Mouse (Mus musculus) stomach, postnatal 0 days (tissue): Measurements from ENCODE around the gene Gpr37l1. TPM values are rescaled to one million over a fixed set of nuclear protein-coding genes. Genes with fewer than 3 reads are reported as not detected.

Experiments used
- ATAC-seq: fragments of 200-750 bp; cut with Nextera tagmentation; 2 replicates; pipeline ENCODE4 v1.8.0; 2017; ENCODE audit not compliant: low FRiP score, low TSS enrichment
- DNase-seq: peaks from one replicate; pipeline ENCODE4 v3.0.0-alpha.2; 2016; ENCODE audit warnings: low spot score
- H3K27ac ChIP-seq: fragments of 300-500 bp; sonication (generic); replicated peaks from 2 replicates; pipeline ENCODE4 v1.5.1; 2014; ENCODE audit warnings: mild to moderate bottlenecking, control low read depth
- H3K27me3 ChIP-seq: fragments of 300-500 bp; sonication (generic); 2 replicates; pipeline ENCODE4 v1.6.1; 2014; ENCODE audit warnings: low read length; ENCODE audit not compliant: control insufficient read depth, insufficient read depth
- H3K36me3 ChIP-seq: fragments of 300-500 bp; sonication (generic); 2 replicates; pipeline ENCODE4 v1.6.1; 2014; ENCODE audit warnings: low read length, mixed read lengths; ENCODE audit not compliant: control insufficient read depth, insufficient read depth
- H3K4me1 ChIP-seq: fragments of 300-500 bp; sonication (generic); replicated peaks from 2 replicates; pipeline ENCODE4 v1.6.1; 2014; ENCODE audit warnings: antibody characterized with exemption; ENCODE audit not compliant: control insufficient read depth, insufficient read depth
- H3K4me2 ChIP-seq: fragments of 300-500 bp; sonication (generic); replicated peaks from 2 replicates; pipeline ENCODE4 v1.6.1; 2014; ENCODE audit warnings: low read depth, mild to moderate bottlenecking, control low read depth, moderate library complexity
- H3K4me3 ChIP-seq: fragments of 300-500 bp; sonication (generic); 2 replicates; pipeline ENCODE4 v1.5.1; 2014; ENCODE audit warnings: low read depth, low read length, control low read depth
- H3K9ac ChIP-seq: fragments of 300-500 bp; sonication (generic); 2 replicates; pipeline ENCODE4 v1.6.1; 2014; ENCODE audit warnings: mild to moderate bottlenecking, low read length, control low read depth, mixed read lengths
- H3K9me3 ChIP-seq: fragments of 300-500 bp; sonication (generic); 2 replicates; pipeline ENCODE4 v1.6.1; 2016; ENCODE audit warnings: low read length; ENCODE audit not compliant: control insufficient read depth
- CTCF ChIP-seq: IDR thresholded peaks from 2 replicates; pipeline ENCODE4 v1.5.1; 2016; ENCODE audit warnings: antibody characterized with exemption, low read depth, mild to moderate bottlenecking, moderate library complexity
- EP300 ChIP-seq: optimal IDR thresholded peaks from 2 replicates; pipeline ENCODE3; 2016; ENCODE audit warnings: antibody characterized with exemption
- WGBS: fragments of 180-500 bp; shearing (Covaris S2); extraction: QIAGEN DNeasy Blood & Tissue Kit; methylation state at CpG from one replicate; pipeline ENCODE4 v1.1.7; 2014; 5-methylcytosine and 5-hydroxymethylcytosine counted together
- polyA plus RNA-seq: library from polyadenylated mRNA; unstranded; fragments of >200 nt; fragmentation: Nextera tagmentation; extraction: Ambion mirVana; gene quantifications from 2 replicates; pipeline ENCODE4 v1.2.1, GENCODE M21; 2015

Gene Gpr37l1
- polyA plus RNA-seq, result 3.1 and 3.4 TPM in 2 replicates

GRCm38 (mm10) chr1:135167435-135167834, at the start of gene Gpr37l1:
TSS of gene Gpr37l1 (minus strand) at chr1:135167681.
- no peaks in the 10 kb centered on the region for H3K36me3 ChIP-seq
- H3K27ac ChIP-seq, result no peak within 1 kb of the TSS
- no peaks in the 10 kb centered on the region for H3K4me1 ChIP-seq
- no peak within 1 kb of the TSS for H3K9ac ChIP-seq
- 72% methylated on average over 11 of the region's 11 CpGs for WGBS
- H3K27me3 ChIP-seq, result no peaks in the 10 kb centered on the region
- DNase-seq (no peak), ATAC-seq (peak; percentile 33; the same call in 1 of the 2 replicates)
- TF ChIP-seq EP300, result no peak
- peak; percentile 44 for TF ChIP-seq CTCF
- no peak within 1 kb of the TSS for H3K4me3 ChIP-seq
- H3K4me2 ChIP-seq, result no peak within 1 kb of the TSS
- H3K9me3 ChIP-seq, result no peaks in the 10 kb centered on the region

- WGBS, result 76% methylated on average over 9 of the region's 9 CpGs
- Histone ChIP-seq H3K27ac (no peak overlapping the region), H3K4me3 (no peak overlapping the region), H3K9me3 (no peaks in the 10 kb centered on the region), H3K27me3 (no peaks in the 10 kb centered on the region), H3K36me3 (no peaks in the 10 kb centered on the region), H3K4me2 (no peak overlapping the region), H3K9ac (no peak overlapping the region), H3K4me1 (no peaks in the 10 kb centered on the region)
- ATAC-seq (no peak), DNase-seq (no peak)
- TF ChIP-seq EP300 (no peak), CTCF (no peak)
Measured at GRCm38 (mm10) chr1:135213772-135214640, 46.5 kb upstream of the Gpr37l1 start.

- ATAC-seq, result no peak
- Histone ChIP-seq H3K4me2 (no peak overlapping the region), H3K27ac (no peak overlapping the region), H3K9ac (no peak overlapping the region), H3K4me3 (no peak overlapping the region), H3K9me3 (no peaks in the 10 kb centered on the region), H3K36me3 (no peaks in the 10 kb centered on the region), H3K4me1 (no peaks in the 10 kb centered on the region), H3K27me3 (no peaks in the 10 kb centered on the region)
- TF ChIP-seq CTCF, result no peak
- no peak for TF ChIP-seq EP300
- WGBS, result 16% methylated on average over 5 of the region's 5 CpGs
- no peak for DNase-seq
Measured at GRCm38 (mm10) chr1:135210421-135210820, 42.9 kb upstream of the Gpr37l1 start.

GRCm38 (mm10) chr1:135208716-135209115, 41.2 kb upstream of the Gpr37l1 start:
- DNase-seq (peak; percentile 70), ATAC-seq (peak; percentile 67)
- Histone ChIP-seq H3K4me2 (no peak overlapping the region), H3K27me3 (no peaks in the 10 kb centered on the region), H3K4me1 (no peaks in the 10 kb centered on the region), H3K4me3 (no peak overlapping the region), H3K36me3 (no peaks in the 10 kb centered on the region), H3K27ac (no peak overlapping the region), H3K9ac (no peak overlapping the region), H3K9me3 (no peaks in the 10 kb centered on the region)
- 53% methylated on average over 9 of the region's 9 CpGs for WGBS
- TF ChIP-seq CTCF (no peak), EP300 (no peak)

- Histone ChIP-seq H3K9me3 (no peaks in the 10 kb centered on the region), H3K9ac (no peak overlapping the region), H3K4me3 (no peak overlapping the region), H3K27me3 (no peaks in the 10 kb centered on the region), H3K4me2 (no peak overlapping the region), H3K4me1 (no peaks in the 10 kb centered on the region), H3K27ac (no peak overlapping the region), H3K36me3 (no peaks in the 10 kb centered on the region)
- 86% methylated on average over 14 of the region's 14 CpGs for WGBS
- DNase-seq (no peak), ATAC-seq (no peak)
- no peak for TF ChIP-seq EP300
- TF ChIP-seq CTCF, result no peak
Measured at GRCm38 (mm10) chr1:135206586-135207339, 39.3 kb upstream of the Gpr37l1 start.
